Mouse (Mus musculus) WW6 (cell line): ENCODE data around the gene Adarb2.

ENCODE experiments used
- DNase-seq: peaks from one replicate; pipeline ENCODE4 v3.0.0-alpha.2; 2013; ENCODE audit warnings: low read depth, low spot score

The Adarb2 gene

GRCm38 (mm10) chr13:8680470-8681129 is 477.9 kb downstream of the Adarb2 start:
- no peak for DNase-seq

- no peak for DNase-seq
Measured at GRCm38 (mm10) chr13:8691448-8691847, 488.8 kb downstream of the Adarb2 start.

GRCm38 (mm10) chr13:8692787-8693186 is 490.1 kb downstream of the Adarb2 start:
- DNase-seq = no peak

- no peak for DNase-seq
Measured at GRCm38 (mm10) chr13:8698451-8698850, 495.8 kb downstream of the Adarb2 start.

- no peak for DNase-seq
Measured at GRCm38 (mm10) chr13:8699831-8700230, 497.2 kb downstream of the Adarb2 start.

GRCm38 (mm10) chr13:8700981-8701380 is 498.3 kb downstream of the Adarb2 start:
- no peak for DNase-seq

- no peak for DNase-seq
Measured at GRCm38 (mm10) chr13:8705296-8705695, 502.6 kb downstream of the Adarb2 start.

GRCm38 (mm10) chr13:8713377-8713776 is 510.7 kb downstream of the Adarb2 start:
- DNase-seq = no peak

- no peak for DNase-seq
Measured at GRCm38 (mm10) chr13:8729972-8730645, 527.4 kb downstream of the Adarb2 start.

- no peak for DNase-seq
Measured at GRCm38 (mm10) chr13:8737139-8737865, 534.6 kb downstream of the Adarb2 start.

GRCm38 (mm10) chr13:8742792-8743191 is 540.1 kb downstream of the Adarb2 start:
- DNase-seq = no peak

- peak; percentile 26 for DNase-seq
Measured at GRCm38 (mm10) chr13:8744565-8744964, 541.9 kb downstream of the Adarb2 start.

GRCm38 (mm10) chr13:8745596-8745995 is 542.9 kb downstream of the Adarb2 start:
- DNase-seq = no peak

GRCm38 (mm10) chr13:8749451-8749850 is 546.8 kb downstream of the Adarb2 start:
- no peak for DNase-seq

- DNase-seq = no peak
Measured at GRCm38 (mm10) chr13:8760940-8761339, 558.3 kb downstream of the Adarb2 start.

GRCm38 (mm10) chr13:8769654-8770227 is 567.1 kb downstream of the Adarb2 start:
- no peak for DNase-seq

- DNase-seq = no peak
Measured at GRCm38 (mm10) chr13:8770616-8771015, 568.0 kb downstream of the Adarb2 start.

GRCm38 (mm10) chr13:8780441-8780840 is 577.8 kb downstream of the Adarb2 start:
- DNase-seq = peak; percentile 52

GRCm38 (mm10) chr13:8782636-8783035 is 580.0 kb downstream of the Adarb2 start:
- no peak for DNase-seq

GRCm38 (mm10) chr13:8783686-8784307 is 581.1 kb downstream of the Adarb2 start:
- no peak for DNase-seq

GRCm38 (mm10) chr13:8784308-8785061 is 581.8 kb downstream of the Adarb2 start:
- DNase-seq = no peak
